Mouse (Mus musculus): ENCODE data around the gene Mon2.
"Not testable (repeated sequence)": the region's sequence is repeated elsewhere in the genome, so short reads cannot be mapped to it uniquely, and the experiment has no call there.

The Mon2 gene

GRCm38 (mm10) chr10:123057082-123057481, 19.2 kb downstream of the Mon2 start:
- DNase-seq (ENCODE audit: low spot score) = no peak

GRCm38 (mm10) chr10:123056463-123056862, 19.8 kb downstream of the Mon2 start:
- no peak for DNase-seq (ENCODE audit: low spot score)

GRCm38 (mm10) chr10:123055205-123056000, 20.9 kb downstream of the Mon2 start:
- no peak for DNase-seq (ENCODE audit: low spot score)

GRCm38 (mm10) chr10:123053557-123053956, 22.7 kb downstream of the Mon2 start:
- no peak for DNase-seq (ENCODE audit: low spot score)

GRCm38 (mm10) chr10:123052021-123052420, 24.3 kb downstream of the Mon2 start:
- DNase-seq (ENCODE audit: low spot score) = no peak

GRCm38 (mm10) chr10:123048730-123049129, 27.6 kb downstream of the Mon2 start:
- no peak for DNase-seq (ENCODE audit: low spot score)

- DNase-seq (ENCODE audit: low spot score) = no peak
These were observed 36.4 kb downstream of the Mon2 start for GRCm38 (mm10) chr10:123039936-123040335.

- DNase-seq (ENCODE audit: low spot score) = no peak
These were observed 44.1 kb downstream of the Mon2 start for GRCm38 (mm10) chr10:123032078-123032646.

- DNase-seq (ENCODE audit: low spot score) = no peak
These were observed 44.9 kb downstream of the Mon2 start for GRCm38 (mm10) chr10:123031449-123031848.

- no peak for DNase-seq (ENCODE audit: low spot score)
These were observed 45.7 kb downstream of the Mon2 start for GRCm38 (mm10) chr10:123030589-123030988.

- no peak for DNase-seq (ENCODE audit: low spot score)
These were observed 47.4 kb downstream of the Mon2 start for GRCm38 (mm10) chr10:123028949-123029348.

GRCm38 (mm10) chr10:123026736-123027135, 49.6 kb downstream of the Mon2 start:
- not testable (repeated sequence) for DNase-seq (ENCODE audit: low spot score)

- DNase-seq (ENCODE audit: low spot score) = peak; percentile 12
These were observed 62.9 kb downstream of the Mon2 start for GRCm38 (mm10) chr10:123013435-123013834.

- DNase-seq (ENCODE audit: low spot score) = no peak
These were observed 64.9 kb downstream of the Mon2 start for GRCm38 (mm10) chr10:123011421-123011820.

- no peak for DNase-seq (ENCODE audit: low spot score)
These were observed 70.8 kb downstream of the Mon2 start for GRCm38 (mm10) chr10:123005237-123006185.

- no peak for DNase-seq (ENCODE audit: low spot score)
These were observed 71.6 kb downstream of the Mon2 start for GRCm38 (mm10) chr10:123004475-123005236.

- DNase-seq (ENCODE audit: low spot score) = no peak
These were observed 74.3 kb downstream of the Mon2 start for GRCm38 (mm10) chr10:123001985-123002384.

- DNase-seq (ENCODE audit: low spot score) = no peak
These were observed 74.9 kb downstream of the Mon2 start for GRCm38 (mm10) chr10:123001363-123001762.

- DNase-seq (ENCODE audit: low spot score) = no peak
These were observed 76.9 kb downstream of the Mon2 start for GRCm38 (mm10) chr10:122999356-122999755.

- no peak for DNase-seq (ENCODE audit: low spot score)
These were observed 78.5 kb downstream of the Mon2 start for GRCm38 (mm10) chr10:122997852-122998251.

GRCm38 (mm10) chr10:122994402-122995107, 81.8 kb downstream of the Mon2 start:
- no peak for DNase-seq (ENCODE audit: low spot score)
